Mouse (Mus musculus) v-Abl transformed pro-B cells (cell line): ENCODE results near the gene Scgb1b10.
"Not testable (repeated sequence)": the region's sequence is repeated elsewhere in the genome, so short reads cannot be mapped to it uniquely, and the experiment has no call there.

ENCODE experiments used
- in situ Hi-C, 2 experiments: fragments of 400-800 bp; cut with MboI; formaldehyde crosslinking; loops; one replicate each; pipeline ENCODE4 v1.15.1; 2025; ENCODE audit not compliant: unreplicated experiment in 2 of 2

The Scgb1b10 gene

DNA sequence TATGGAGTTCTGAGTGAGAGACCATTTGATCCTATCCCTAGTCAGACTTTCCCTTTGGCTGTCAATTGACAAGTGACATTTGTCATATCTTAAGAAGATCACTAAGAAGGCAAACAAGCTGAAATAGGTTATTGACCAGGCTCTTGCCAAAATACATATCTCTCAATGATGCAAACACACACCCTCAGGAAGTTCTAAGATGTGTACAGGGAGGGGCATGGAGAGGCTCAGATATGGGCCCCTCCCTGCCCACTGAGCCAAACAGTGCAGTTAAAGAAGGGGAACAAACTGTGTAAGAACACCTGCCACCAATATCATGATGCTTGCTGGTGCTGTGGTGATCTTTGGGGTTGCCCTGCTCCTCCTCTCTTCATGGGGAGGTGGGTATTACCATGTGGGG lies at the start of gene Scgb1b10:
TSS of gene Scgb1b10 (plus strand) at position 301 of the 400 bp plus-strand sequence.
- in situ Hi-C loops: not testable (repeated sequence)
